Mouse (Mus musculus) forebrain, embryonic 14.5 days (tissue): Measurements from ENCODE around the gene Mllt3. TPM values are rescaled to one million over a fixed set of nuclear protein-coding genes. Genes with fewer than 3 reads are reported as not detected.

Experiments
- ATAC-seq: fragments of 200-750 bp; cut with Nextera tagmentation; 2 replicates; pipeline ENCODE4 v1.8.0; 2017; ENCODE audit warnings: mild to moderate bottlenecking, moderate library complexity
- DNase-seq: peaks from one replicate; pipeline ENCODE4 v3.0.0-alpha.2; 2015; ENCODE audit warnings: low spot score
- H3K27ac ChIP-seq: fragments of 300-500 bp; sonication (generic); 2 replicates; pipeline ENCODE4 v1.5.1; 2014; ENCODE audit warnings: low read depth, mild to moderate bottlenecking, control low read depth, low read length, moderate library complexity
- H3K27me3 ChIP-seq: fragments of 300-500 bp; sonication (generic); replicated peaks from 2 replicates; pipeline ENCODE4 v1.6.1; 2014; ENCODE audit warnings: low read length, control low read depth, mixed read lengths; ENCODE audit not compliant: control insufficient read depth, insufficient read depth
- H3K36me3 ChIP-seq: fragments of 300-500 bp; sonication (generic); 2 replicates; pipeline ENCODE4 v1.6.1; 2014; ENCODE audit warnings: low read length, control low read depth; ENCODE audit not compliant: control insufficient read depth, insufficient read depth
- H3K4me1 ChIP-seq: fragments of 300-500 bp; sonication (generic); 2 replicates; pipeline ENCODE4 v1.6.1; 2014; ENCODE audit warnings: antibody characterized with exemption, low read length, control low read depth; ENCODE audit not compliant: control insufficient read depth, insufficient read depth
- H3K4me2 ChIP-seq: fragments of 300-500 bp; sonication (generic); 2 replicates; pipeline ENCODE4 v1.6.1; 2014; ENCODE audit warnings: mild to moderate bottlenecking, control low read depth, low read length
- H3K4me3 ChIP-seq: fragments of 300-500 bp; sonication (generic); 2 replicates; pipeline ENCODE4 v1.5.1; 2014; ENCODE audit warnings: low read depth, low read length, control low read depth
- H3K9ac ChIP-seq: fragments of 300-500 bp; sonication (generic); 2 replicates; pipeline ENCODE4 v1.6.1; 2014; ENCODE audit warnings: mild to moderate bottlenecking, low read length, control low read depth, moderate library complexity
- H3K9me3 ChIP-seq: fragments of 300-500 bp; sonication (generic); replicated peaks from 2 replicates; pipeline ENCODE4 v1.6.1; 2016; ENCODE audit warnings: low read length, control low read depth, mixed read lengths; ENCODE audit not compliant: control insufficient read depth
- WGBS: fragments of 180-500 bp; shearing (Covaris S2); extraction: QIAGEN DNeasy Blood & Tissue Kit; methylation state at CpG from one replicate; pipeline ENCODE4 v1.1.7; 2014; 5-methylcytosine and 5-hydroxymethylcytosine counted together
- polyA plus RNA-seq: library from polyadenylated mRNA; unstranded; fragments of >200 nt; fragmentation: Nextera tagmentation; extraction: Ambion mirVana; gene quantifications from 2 replicates; pipeline ENCODE4 v1.2.1, GENCODE M21; 2014

Mllt3 gene
- polyA plus RNA-seq, 1 experiment from 2014 or later, result 95.2 TPM

DNA sequence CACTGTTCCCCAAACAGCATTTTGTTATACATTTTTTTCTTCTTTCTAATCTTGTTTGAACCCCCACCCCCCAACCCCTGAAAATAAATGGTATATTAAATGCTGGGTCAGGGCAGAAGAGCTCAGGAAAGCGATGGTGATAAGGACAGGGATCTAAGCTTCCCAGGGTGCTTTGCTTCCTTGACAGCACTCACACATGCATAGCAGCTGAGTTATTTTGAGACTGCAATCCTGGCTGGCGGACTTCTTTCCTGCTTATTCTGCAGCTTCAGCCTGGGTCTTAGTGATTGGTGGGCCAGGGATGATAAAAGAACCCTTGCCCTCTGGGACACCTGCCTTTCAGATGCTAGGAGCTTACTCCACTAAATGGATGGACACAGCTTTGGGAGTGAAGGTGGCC lies 249.4 kb downstream of the Mllt3 start:
- WGBS, result 86% methylated on average over 2 of the region's 2 CpGs
- H3K36me3 ChIP-seq, result peaks cover 17% of the 10 kb centered on the region
- H3K4me1 ChIP-seq, result peaks cover 10% of the 10 kb centered on the region
- no peaks in the 10 kb centered on the region for H3K27me3 ChIP-seq
- no peak overlapping the region for H3K9ac ChIP-seq
- ATAC-seq (no peak), DNase-seq (no peak)
- H3K9me3 ChIP-seq, result no peaks in the 10 kb centered on the region
- H3K4me2 ChIP-seq, result no peak overlapping the region
- H3K4me3 ChIP-seq, result no peak overlapping the region
- H3K27ac ChIP-seq, result no peak overlapping the region

DNA sequence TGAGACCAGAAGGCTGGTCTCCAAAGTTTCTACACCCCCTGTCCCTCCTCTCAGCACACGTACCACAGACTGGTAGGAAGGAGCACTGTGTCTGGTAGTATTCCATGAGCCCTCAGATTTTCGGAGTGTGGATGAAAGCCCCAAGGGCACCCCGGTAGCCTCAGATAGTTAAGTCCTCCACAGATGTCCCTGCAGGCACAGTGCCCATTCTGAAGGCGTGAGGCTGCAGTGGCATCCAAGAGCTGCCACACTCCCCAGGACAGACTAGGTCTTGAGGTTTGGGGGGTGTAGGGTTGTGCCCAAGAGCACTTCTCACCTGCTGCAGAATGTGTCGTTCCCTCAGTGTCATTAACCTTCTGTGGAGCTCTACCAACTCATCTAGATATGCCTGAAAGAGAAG lies 251.2 kb downstream of the Mllt3 start:
- Histone ChIP-seq H3K4me1 (peaks cover 10% of the 10 kb centered on the region), H3K36me3 (peaks cover 17% of the 10 kb centered on the region), H3K4me2 (no peak overlapping the region), H3K27ac (no peak overlapping the region), H3K9me3 (no peaks in the 10 kb centered on the region), H3K9ac (no peak overlapping the region), H3K4me3 (no peak overlapping the region), H3K27me3 (no peaks in the 10 kb centered on the region)
- WGBS, result 76% methylated on average over 5 of the region's 5 CpGs
- DNase-seq (no peak), ATAC-seq (no peak)

DNA sequence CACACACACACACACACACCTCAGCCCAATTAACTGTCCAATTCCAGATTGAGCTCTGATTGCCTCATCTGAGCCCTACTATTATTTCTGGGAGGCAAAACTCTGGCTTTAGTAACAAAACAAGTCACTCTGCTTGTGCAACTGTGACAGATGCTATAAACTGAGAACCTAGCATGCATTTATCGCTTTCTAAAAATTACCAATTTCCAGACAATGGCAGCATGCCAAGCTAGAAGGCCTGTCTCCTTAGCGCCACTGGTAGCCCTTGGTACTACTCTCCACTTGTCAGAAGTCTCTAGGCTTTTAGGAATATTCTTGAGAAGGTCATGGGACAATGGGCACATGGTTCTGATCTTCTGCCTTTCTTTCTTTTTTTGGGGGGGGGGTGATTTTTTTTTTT lies 257.4 kb downstream of the Mllt3 start:
- H3K4me2 ChIP-seq, result no peak overlapping the region
- H3K4me1 ChIP-seq, result no peaks in the 10 kb centered on the region
- H3K27ac ChIP-seq, result no peak overlapping the region
- no peaks in the 10 kb centered on the region for H3K9me3 ChIP-seq
- H3K9ac ChIP-seq, result no peak overlapping the region
- H3K36me3 ChIP-seq, result peaks cover 18% of the 10 kb centered on the region
- H3K27me3 ChIP-seq, result no peaks in the 10 kb centered on the region
- H3K4me3 ChIP-seq, result no peak overlapping the region
- ATAC-seq (no peak), DNase-seq (no peak)
- WGBS, result 77% methylated on average over 2 of the region's 2 CpGs

DNA sequence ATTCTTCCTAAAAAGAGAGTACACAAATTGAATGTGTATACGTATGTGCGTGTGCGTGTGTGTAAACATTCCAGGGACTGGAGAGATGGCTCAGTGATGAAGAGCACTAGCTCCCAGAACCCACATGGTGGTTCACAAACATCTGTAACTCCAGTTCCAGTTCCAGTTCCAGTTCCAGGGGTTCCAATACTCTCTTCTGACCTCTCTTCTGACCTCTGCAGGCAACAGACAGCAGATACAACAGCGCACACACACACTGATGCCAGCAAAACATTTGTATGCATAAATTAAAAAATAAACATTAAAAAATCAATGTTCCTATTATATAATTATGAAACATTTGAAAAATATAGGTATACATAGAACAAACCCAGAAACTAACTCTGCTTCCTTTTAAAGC lies 258.6 kb downstream of the Mllt3 start:
- Histone ChIP-seq H3K4me1 (no peaks in the 10 kb centered on the region), H3K27ac (no peak overlapping the region), H3K9me3 (no peaks in the 10 kb centered on the region), H3K9ac (no peak overlapping the region), H3K4me3 (no peak overlapping the region), H3K4me2 (no peak overlapping the region), H3K36me3 (peaks cover 16% of the 10 kb centered on the region), H3K27me3 (no peaks in the 10 kb centered on the region)
- ATAC-seq (no peak), DNase-seq (no peak)
- WGBS, result 95% methylated on average over 4 of the region's 4 CpGs

DNA sequence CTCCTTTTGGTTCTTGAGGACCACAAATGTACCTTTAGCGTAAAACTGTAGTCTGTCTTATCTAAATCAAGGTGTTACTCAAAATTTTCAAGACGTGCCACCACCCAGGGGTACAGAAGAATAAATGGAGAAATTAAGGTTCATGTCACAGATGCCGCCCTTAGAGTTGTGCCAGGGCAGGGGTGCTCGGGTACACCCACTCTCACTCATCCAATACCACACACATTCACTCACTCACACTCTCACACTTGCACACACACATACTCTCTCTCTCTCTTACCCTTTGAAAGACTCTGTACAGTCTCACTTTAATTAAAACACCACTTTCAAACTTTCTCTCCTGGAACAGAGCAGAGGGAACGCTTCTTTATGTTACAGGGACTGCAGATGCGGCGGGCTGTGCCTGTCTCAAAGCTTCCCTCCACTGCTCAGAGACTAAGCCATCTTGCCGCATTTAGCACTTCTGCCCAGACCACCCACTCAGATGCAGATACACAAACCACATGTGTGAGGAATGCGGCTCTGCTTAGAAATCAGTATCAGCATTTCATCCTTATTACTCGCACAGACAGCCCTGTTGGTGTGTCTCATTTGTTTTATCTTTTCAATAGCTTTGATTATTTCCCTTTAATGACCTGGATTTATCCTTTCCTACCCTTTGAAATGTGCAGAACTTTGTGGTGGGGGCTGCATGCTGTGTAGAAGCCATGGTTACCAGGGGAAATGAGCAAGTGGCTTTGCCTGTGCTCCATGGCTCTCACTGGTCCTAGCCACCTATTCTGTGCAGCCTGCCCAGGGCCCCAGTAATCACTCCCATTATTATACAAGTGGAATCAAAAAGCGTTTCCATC lies 265.2 kb downstream of the Mllt3 start:
- H3K4me3 ChIP-seq, result no peak overlapping the region
- H3K9me3 ChIP-seq, result no peaks in the 10 kb centered on the region
- H3K4me2 ChIP-seq, result no peak overlapping the region
- peaks cover under 1% of the 10 kb centered on the region for H3K36me3 ChIP-seq
- peak; percentile 56 for DNase-seq
- WGBS, result 29% methylated on average over 11 of the region's 11 CpGs
- no peak overlapping the region for H3K27ac ChIP-seq
- ATAC-seq, result peak; percentile 80
- peaks cover 12% of the 10 kb centered on the region for H3K4me1 ChIP-seq
- H3K27me3 ChIP-seq, result no peaks in the 10 kb centered on the region
- H3K9ac ChIP-seq, result no peak overlapping the region

DNA sequence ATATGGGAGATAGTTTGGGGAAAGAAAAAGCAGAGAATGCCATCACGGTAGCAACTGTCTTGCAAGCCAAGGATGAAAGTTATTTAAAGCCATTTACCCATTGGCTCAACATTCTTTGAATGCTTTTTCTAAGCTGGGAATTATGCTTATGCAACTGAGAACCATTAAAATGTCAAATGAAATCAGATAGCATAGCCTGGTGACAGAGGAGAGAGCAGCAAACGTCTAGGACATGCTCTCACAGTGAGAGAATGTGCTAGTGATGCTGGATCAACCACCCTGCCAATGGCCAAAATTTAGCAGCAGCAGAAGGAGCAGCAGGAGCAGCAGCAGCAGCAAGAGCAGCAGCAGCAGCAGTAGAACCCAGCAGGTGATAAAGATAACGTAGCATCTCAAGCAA lies 267.4 kb downstream of the Mllt3 start:
- no peaks in the 10 kb centered on the region for H3K9me3 ChIP-seq
- WGBS, result 63% methylated on average over 3 of the region's 3 CpGs
- ATAC-seq, result no peak
- no peak overlapping the region for H3K4me2 ChIP-seq
- no peak overlapping the region for H3K4me3 ChIP-seq
- DNase-seq, result no peak
- no peaks in the 10 kb centered on the region for H3K36me3 ChIP-seq
- no peak overlapping the region for H3K27ac ChIP-seq
- no peak overlapping the region for H3K9ac ChIP-seq
- H3K27me3 ChIP-seq, result no peaks in the 10 kb centered on the region
- peaks cover 12% of the 10 kb centered on the region for H3K4me1 ChIP-seq

DNA sequence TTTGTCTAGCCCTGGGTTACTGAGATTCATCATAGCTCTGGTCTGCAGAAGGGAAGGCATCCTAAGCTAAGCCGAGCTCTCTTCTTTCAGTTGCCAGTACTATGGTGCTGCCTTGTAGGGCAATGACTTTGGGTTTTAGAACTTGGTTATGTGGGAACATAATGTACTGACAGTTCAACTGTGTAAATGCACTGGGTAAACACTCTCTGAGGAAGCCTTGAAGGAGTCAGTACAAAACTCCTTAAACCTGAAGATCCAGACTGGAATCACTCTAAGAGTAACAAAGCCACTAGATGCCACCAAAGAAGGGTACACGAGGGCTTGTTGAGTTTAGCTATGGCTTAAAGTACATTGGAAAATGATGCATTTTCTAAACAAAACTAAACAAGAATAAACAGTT lies 272.1 kb downstream of the Mllt3 start:
- H3K4me2 ChIP-seq, result no peak overlapping the region
- WGBS, result 79% methylated on average over 2 of the region's 2 CpGs
- no peak for DNase-seq

DNA sequence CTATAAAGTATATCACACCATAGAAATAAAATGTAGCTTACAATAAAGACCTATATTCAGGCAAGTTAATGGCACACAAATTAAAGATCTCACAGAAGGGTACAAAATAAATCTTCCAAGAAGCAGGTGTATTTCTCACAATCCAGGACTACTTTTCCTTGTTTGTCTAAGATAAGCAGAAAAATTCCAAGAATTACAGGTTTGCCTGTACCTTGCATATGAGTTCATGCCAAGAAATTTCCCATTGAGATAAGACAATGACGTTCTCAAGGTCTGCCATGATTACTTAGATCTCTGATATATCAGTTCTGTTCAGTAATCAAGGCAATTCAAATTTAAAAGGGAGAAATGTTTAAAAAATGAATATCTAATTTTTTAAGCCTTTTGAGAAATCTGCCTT lies 272.9 kb downstream of the Mllt3 start:
- Histone ChIP-seq H3K36me3 (no peaks in the 10 kb centered on the region), H3K9me3 (no peaks in the 10 kb centered on the region), H3K27me3 (no peaks in the 10 kb centered on the region), H3K4me3 (no peak overlapping the region), H3K4me1 (no peaks in the 10 kb centered on the region), H3K9ac (no peak overlapping the region), H3K4me2 (no peak overlapping the region), H3K27ac (no peak overlapping the region)
- no peak for ATAC-seq
- 95% methylated on average over 1 of the region's 1 CpGs for WGBS
- no peak for DNase-seq

More for the DNA sequence above, 272.1 kb downstream of the Mllt3 start:
- ATAC-seq, result no peak
- Histone ChIP-seq H3K4me3 (no peak overlapping the region), H3K36me3 (no peaks in the 10 kb centered on the region), H3K27me3 (no peaks in the 10 kb centered on the region), H3K9me3 (no peaks in the 10 kb centered on the region), H3K27ac (no peak overlapping the region), H3K9ac (no peak overlapping the region), H3K4me1 (no peaks in the 10 kb centered on the region)

DNA sequence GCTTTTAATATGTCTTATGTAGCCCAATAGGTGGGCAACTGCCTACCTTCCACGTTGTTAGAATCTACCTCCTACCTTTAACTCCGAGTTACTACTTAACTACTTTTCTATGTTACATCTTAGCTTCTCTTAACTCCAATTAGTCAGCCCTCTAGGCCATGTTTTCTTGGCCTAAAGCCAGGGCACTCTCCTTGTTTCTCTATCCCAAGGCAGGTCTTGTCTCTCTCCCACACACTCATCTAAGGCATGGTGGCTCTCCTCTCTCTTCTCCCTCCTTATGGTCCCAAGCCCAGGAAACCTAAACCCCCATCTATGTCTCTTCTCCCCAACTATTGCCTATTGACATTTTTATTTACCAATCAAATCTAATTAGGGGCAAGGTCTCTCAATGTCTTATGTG lies 273.5 kb downstream of the Mllt3 start:
- H3K4me2 ChIP-seq, result no peak overlapping the region
- no peak for ATAC-seq
- H3K9me3 ChIP-seq, result no peaks in the 10 kb centered on the region
- H3K9ac ChIP-seq, result no peak overlapping the region
- no peak overlapping the region for H3K4me3 ChIP-seq
- no peak overlapping the region for H3K27ac ChIP-seq
- WGBS, result 84% methylated on average over 2 of the region's 2 CpGs
- no peaks in the 10 kb centered on the region for H3K4me1 ChIP-seq
- H3K27me3 ChIP-seq, result no peaks in the 10 kb centered on the region
- no peak for DNase-seq
- no peaks in the 10 kb centered on the region for H3K36me3 ChIP-seq
